Mouse (Mus musculus) cortical plate, adult 2 months (tissue): ENCODE results near the gene Vmn1r77. TPM values are rescaled to one million over a fixed set of nuclear protein-coding genes. Genes with fewer than 3 reads are reported as not detected.
"Not testable (repeated sequence)": the region's sequence is repeated elsewhere in the genome, so short reads cannot be mapped to it uniquely, and the experiment has no call there.

Experiments used
- H3K27ac ChIP-seq: fragments of 200-500 bp; 2 replicates; pipeline ENCODE4 v1.5.1; 2012; ENCODE audit warnings: low read length, control low read depth, inconsistent platforms; ENCODE audit not compliant: insufficient read depth
- H3K4me1 ChIP-seq: fragments of 200-500 bp; 2 replicates; pipeline ENCODE4 v1.6.1; 2011; ENCODE audit warnings: low read length; ENCODE audit not compliant: control insufficient read depth, insufficient read depth
- H3K4me3 ChIP-seq: fragments of 200-500 bp; 2 replicates; pipeline ENCODE4 v1.5.1; 2011; ENCODE audit warnings: mild to moderate bottlenecking, low read length, control low read depth; ENCODE audit not compliant: insufficient read depth
- CTCF ChIP-seq: fragments of 200-500 bp; IDR thresholded peaks from 2 replicates; pipeline ENCODE4 v1.5.1; 2011; ENCODE audit warnings: mild to moderate bottlenecking, control low read depth, low read length; ENCODE audit not compliant: insufficient read depth; ENCODE audit errors: extremely low read depth
- POLR2A ChIP-seq: fragments of 200-500 bp; IDR thresholded peaks from 2 replicates; pipeline ENCODE4 v1.6.1; 2011; ENCODE audit warnings: mild to moderate bottlenecking, low read length, control low read depth; ENCODE audit not compliant: insufficient read depth; ENCODE audit errors: extremely low read depth
- polyA plus RNA-seq: library from polyadenylated mRNA; depleted of rRNA; stranded (reverse); fragments of >200 nt; gene quantifications from 2 replicates; pipeline ENCODE4 v1.2.3, GENCODE M21; 2012; rRNA removed

Vmn1r77 gene
- polyA plus RNA-seq = not detected in 2 replicates

GRCm38 (mm10) chr7:12036452-12036851, at the start of gene Vmn1r77:
Vmn1r77 (plus strand) TSS chr7:12036752.
- H3K27ac ChIP-seq, H3K4me3 ChIP-seq, H3K4me1 ChIP-seq: not testable (repeated sequence)

- H3K4me3 ChIP-seq, H3K4me1 ChIP-seq, H3K27ac ChIP-seq: not testable (repeated sequence)
Observed at GRCm38 (mm10) chr7:12011491-12011890, 25.1 kb upstream of the Vmn1r77 start.

- not testable (repeated sequence) for H3K4me1 ChIP-seq, H3K4me3 ChIP-seq, H3K27ac ChIP-seq
Observed at GRCm38 (mm10) chr7:12012392-12012791, 24.2 kb upstream of the Vmn1r77 start.

- H3K27ac ChIP-seq = no peak overlapping the region
Observed at GRCm38 (mm10) chr7:12013106-12013505, 23.4 kb upstream of the Vmn1r77 start.

GRCm38 (mm10) chr7:12017829-12018228, 18.7 kb upstream of the Vmn1r77 start:
- H3K4me3 ChIP-seq, H3K4me1 ChIP-seq, H3K27ac ChIP-seq: not testable (repeated sequence)

More at GRCm38 (mm10) chr7:12013106-12013505, 23.4 kb upstream of the Vmn1r77 start:
- TF ChIP-seq CTCF = no peak
- no peak for TF ChIP-seq POLR2A
- Histone ChIP-seq H3K4me1 (no peaks in the 10 kb centered on the region), H3K4me3 (no peak overlapping the region)

- H3K4me3 ChIP-seq = no peak overlapping the region
- H3K27ac ChIP-seq = no peak overlapping the region
- TF ChIP-seq POLR2A = no peak
- no peak for TF ChIP-seq CTCF
- H3K4me1 ChIP-seq = no peaks in the 10 kb centered on the region
Observed at GRCm38 (mm10) chr7:12040664-12041063, 4.1 kb downstream of the Vmn1r77 start.

Other genes with a start within 250 kb of the Vmn1r77 start
- gene Vmn1r74, start 202.8 kb upstream of the Vmn1r77 start, polyA plus RNA-seq = not detected in 2 replicates
- gene Vmn1r75, start 162.1 kb upstream of the Vmn1r77 start, polyA plus RNA-seq = not detected in 2 replicates
- gene Vmn1r76, start 98.5 kb upstream of the Vmn1r77 start, polyA plus RNA-seq = not detected in 2 replicates
- gene Vmn1r78, start 113.5 kb downstream of the Vmn1r77 start, polyA plus RNA-seq = not detected in 2 replicates
- gene Vmn1r79, start 134.5 kb downstream of the Vmn1r77 start, polyA plus RNA-seq = not detected in 2 replicates
- gene Vmn1r80, start 152.5 kb downstream of the Vmn1r77 start, polyA plus RNA-seq = not detected in 2 replicates
- gene Vmn1r81, start 231.5 kb downstream of the Vmn1r77 start, polyA plus RNA-seq = not detected in 2 replicates